In the genomic region with DNA sequence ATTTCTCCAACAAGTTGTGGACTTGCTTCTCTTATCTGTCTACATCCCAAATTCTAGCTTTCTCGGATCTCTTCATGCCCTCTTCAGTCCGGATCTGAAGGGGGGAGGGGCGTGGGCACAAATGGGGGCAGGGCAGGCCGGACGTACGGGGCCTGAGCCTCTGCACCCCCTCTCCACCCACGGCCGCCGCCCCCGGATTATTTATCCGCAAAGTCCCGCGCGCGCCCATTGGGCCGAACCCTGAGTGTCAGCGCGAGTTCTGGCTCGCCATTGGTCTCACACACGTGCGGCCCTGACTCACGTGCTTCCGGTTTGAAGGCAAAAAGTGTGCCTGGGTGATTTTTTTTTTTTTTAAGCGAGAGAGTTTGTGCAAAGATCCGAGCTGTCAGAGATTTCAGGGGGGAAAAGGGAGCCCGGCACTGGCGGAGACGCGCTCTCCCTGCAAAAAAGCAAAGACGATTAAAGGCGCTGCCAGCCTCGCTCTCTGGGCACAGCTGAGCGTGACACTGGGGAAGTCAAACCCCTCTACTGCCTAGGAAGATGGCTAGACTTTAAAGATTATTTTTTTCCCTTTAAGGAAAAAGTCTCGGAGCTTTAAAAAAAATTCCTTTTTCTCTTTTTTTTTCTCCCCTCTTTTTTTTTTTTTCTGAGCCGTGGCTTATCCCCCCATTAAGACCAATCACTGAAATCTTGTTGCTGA, we compare ENCODE assay signal across 8 mouse cellular contexts. TPM values are rescaled to one million over a fixed set of nuclear protein-coding genes. Genes with fewer than 3 reads are reported as not detected.
DNase-seq lines count a peak whose midpoint lies in the region; ATAC-seq lines count a peak whose summit lies in the region.

Gene En1 (plus strand): TSS at position 388 of the 700 bp plus-strand sequence.

- H3K4me1 ChIP-seq in heart, embryonic 11.5 days (ENCODE audit: control insufficient read depth, insufficient read depth, low read length) = peaks cover 10% of the 10 kb centered on the region
- H3K4me1 ChIP-seq in forebrain, embryonic 10.5 days = peaks cover 42% of the 10 kb centered on the region
- peaks cover 16% of the 10 kb centered on the region for H3K4me1 ChIP-seq in intestine, embryonic 15.5 days (replicated peaks)
- H3K4me1 ChIP-seq in midbrain, embryonic 16.5 days (ENCODE audit: control insufficient read depth, insufficient read depth, low read length) = peaks cover 14% of the 10 kb centered on the region

- under 1% methylated on average over 35 of the region's 35 CpGs for WGBS in heart, embryonic 11.5 days (ENCODE audit: insufficient replicate concordance)
- WGBS in forebrain, embryonic 10.5 days = under 1% methylated on average over 35 of the region's 35 CpGs
- WGBS in intestine, embryonic 15.5 days = 1% methylated on average over 35 of the region's 35 CpGs
- under 1% methylated on average over 35 of the region's 35 CpGs for WGBS in midbrain, embryonic 16.5 days

- peaks cover 97% of the 10 kb centered on the region for H3K27me3 ChIP-seq in heart, embryonic 11.5 days (ENCODE audit: control insufficient read depth, insufficient read depth, low read length)
- peaks cover 100% of the 10 kb centered on the region for H3K27me3 ChIP-seq in forebrain, embryonic 10.5 days (ENCODE audit: poor library complexity, severe bottlenecking)
- peaks cover 94% of the 10 kb centered on the region for H3K27me3 ChIP-seq in intestine, embryonic 15.5 days (replicated peaks)
- H3K27me3 ChIP-seq in midbrain, embryonic 16.5 days (ENCODE audit: control insufficient read depth, insufficient read depth, low read depth, low read length) = peaks cover 32% of the 10 kb centered on the region

- H3K27ac ChIP-seq in heart, embryonic 11.5 days (ENCODE audit: low read depth, low read length) = no peak within 1 kb of the TSS
- H3K27ac ChIP-seq in forebrain, embryonic 10.5 days = no peak within 1 kb of the TSS
- no peak within 1 kb of the TSS for H3K27ac ChIP-seq in intestine, embryonic 15.5 days
- H3K27ac ChIP-seq in midbrain, embryonic 16.5 days (ENCODE audit: low read length) = peak within 1 kb of the TSS; percentile 87

- H3K9ac ChIP-seq in heart, embryonic 11.5 days (ENCODE audit: low read depth, low read length) = peak within 1 kb of the TSS; percentile 46; the same call in 1 of the 2 replicates
- H3K9ac ChIP-seq in intestine, embryonic 15.5 days = peak within 1 kb of the TSS; percentile 13
- peak within 1 kb of the TSS; percentile 77 for H3K9ac ChIP-seq in midbrain, embryonic 16.5 days (ENCODE audit: low read depth, low read length)

- H3K9me3 ChIP-seq in heart, embryonic 11.5 days (replicated peaks; ENCODE audit: control insufficient read depth, low read length) = no peaks in the 10 kb centered on the region
- no peaks in the 10 kb centered on the region for H3K9me3 ChIP-seq in forebrain, embryonic 10.5 days
- no peaks in the 10 kb centered on the region for H3K9me3 ChIP-seq in intestine, embryonic 15.5 days
- H3K9me3 ChIP-seq in midbrain, embryonic 16.5 days (replicated peaks; ENCODE audit: control insufficient read depth, low read length, poor library complexity, severe bottlenecking) = no peaks in the 10 kb centered on the region

- H3K36me3 ChIP-seq in heart, embryonic 11.5 days (ENCODE audit: control insufficient read depth, insufficient read depth, low read length) = no peaks in the 10 kb centered on the region
- no peaks in the 10 kb centered on the region for H3K36me3 ChIP-seq in forebrain, embryonic 10.5 days (replicated peaks)
- H3K36me3 ChIP-seq in intestine, embryonic 15.5 days = no peaks in the 10 kb centered on the region
- H3K36me3 ChIP-seq in midbrain, embryonic 16.5 days (ENCODE audit: control insufficient read depth, insufficient read depth, low read length) = no peaks in the 10 kb centered on the region

- peak within 1 kb of the TSS; percentile 87 for H3K4me2 ChIP-seq in heart, embryonic 11.5 days
- peak within 1 kb of the TSS; percentile 77 for H3K4me2 ChIP-seq in intestine, embryonic 15.5 days (replicated peaks)
- H3K4me2 ChIP-seq in midbrain, embryonic 16.5 days (ENCODE audit: low read length) = peak within 1 kb of the TSS; percentile 71

- intact Hi-C loops in heart, postnatal 10 days (cut with DNase I) = loop anchor here (5.0 kb wide), 1 partner anchor 155 kb away; no protein-coding TSS in a partner anchor

- ATAC-seq in heart, embryonic 11.5 days (replicated peaks; ENCODE audit: insufficient number of reproducible peaks, low FRiP score, low TSS enrichment) = no peak
- ATAC-seq in intestine, embryonic 15.5 days = no peak
- ATAC-seq in midbrain, embryonic 16.5 days = peak; percentile 75
- no peak for ATAC-seq in CD4-positive, CD25-positive, alpha-beta regulatory T cell, adult 4 months

- H3K4me3 ChIP-seq in heart, embryonic 11.5 days (ENCODE audit: low read depth, low read length) = peak within 1 kb of the TSS; percentile 56
- peak within 1 kb of the TSS; percentile 51 for H3K4me3 ChIP-seq in forebrain, embryonic 10.5 days
- peak within 1 kb of the TSS; percentile 36 for H3K4me3 ChIP-seq in intestine, embryonic 15.5 days (replicated peaks)
- H3K4me3 ChIP-seq in midbrain, embryonic 16.5 days (ENCODE audit: low read depth, low read length) = peak within 1 kb of the TSS; percentile 54

- DNase-seq in heart, postnatal 10 days = no peak
- peak; percentile 32 for DNase-seq in adrenal gland, postnatal 25 days
- DNase-seq in forebrain, embryonic 10.5 days (ENCODE audit: extremely low spot score, low spot score) = peak; percentile 63
- DNase-seq in right cerebral cortex, postnatal 4 days = no peak

RNA-seq across cellular contexts. Expression of gene En1, which starts in this region (rescaled TPM):
- not detected in 2 replicates for polyA plus RNA-seq in heart, embryonic 11.5 days (2014; fragmentation: Nextera tagmentation; extraction: Ambion mirVana)
- total RNA-seq in heart, postnatal 10 days (2021) = not detected
- total RNA-seq in adrenal gland, postnatal 25 days (2021) = not detected in 2 replicates
- 0.10 TPM in 2 replicates for polyA plus RNA-seq in forebrain, embryonic 10.5 days (2016; fragmentation: Nextera tagmentation; extraction: Ambion mirVana)
- not detected in 2 replicates for polyA plus RNA-seq in intestine, embryonic 15.5 days (2015; fragmentation: Nextera tagmentation; extraction: Ambion mirVana)
- 5.9 and 7.6 TPM in 2 replicates for polyA plus RNA-seq in midbrain, embryonic 16.5 days (2015; fragmentation: Nextera tagmentation; extraction: Ambion mirVana)
- polyA plus RNA-seq in CD4-positive, CD25-positive, alpha-beta regulatory T cell, adult 4 months (2017; shearing (Covaris generic)) = not detected

Comparison
In these comparisons a context has a peak if more than half of its experiments do, and no peak if none do; other contexts are left out.
1. Peak in DNase-seq in adrenal gland, postnatal 25 days; RNA of the gene not detected or under 1 TPM.
2. Peak in DNase-seq and H3K4me3 ChIP-seq in forebrain, embryonic 10.5 days; RNA of the gene not detected or under 1 TPM.
3. H3K9ac ChIP-seq: peak in every context shown above with its lines; median percentile 77 in midbrain, embryonic 16.5 days; 46 in heart, embryonic 11.5 days; 13 in intestine, embryonic 15.5 days.